Mouse (Mus musculus) small intestine, adult 2 months (tissue): ENCODE measurements around the gene Cacna1c. TPM values are rescaled to one million over a fixed set of nuclear protein-coding genes. Genes with fewer than 3 reads are reported as not detected.

ENCODE experiments used
- H3K27ac ChIP-seq: fragments of 200-500 bp; 2 replicates; pipeline ENCODE4 v1.5.1; 2012; ENCODE audit warnings: low read depth, low read length, control low read depth, inconsistent platforms; ENCODE audit not compliant: insufficient read depth
- H3K27me3 ChIP-seq: fragments of 200-500 bp; 2 replicates; pipeline ENCODE4 v1.6.1; 2012; ENCODE audit warnings: mild to moderate bottlenecking, moderate library complexity, low read length, inconsistent platforms; ENCODE audit not compliant: control insufficient read depth, insufficient read depth
- H3K36me3 ChIP-seq: fragments of 200-500 bp; 2 replicates; pipeline ENCODE4 v1.6.1; 2012; ENCODE audit warnings: mild to moderate bottlenecking, low read length, control low read depth, inconsistent platforms; ENCODE audit not compliant: control insufficient read depth, insufficient read depth
- H3K4me1 ChIP-seq: fragments of 200-500 bp; 2 replicates; pipeline ENCODE4 v1.6.1; 2012; ENCODE audit warnings: low read length, inconsistent platforms, mixed read lengths; ENCODE audit not compliant: control insufficient read depth, insufficient read depth, insufficient read length
- H3K4me3 ChIP-seq: fragments of 200-500 bp; 2 replicates; pipeline ENCODE4 v1.5.1; 2012; ENCODE audit warnings: low read depth, mild to moderate bottlenecking, control low read depth, inconsistent platforms, low read length, moderate library complexity
- CTCF ChIP-seq: fragments of 200-500 bp; IDR thresholded peaks from 2 replicates; pipeline ENCODE4 v1.5.1; 2012; ENCODE audit warnings: low read depth, mild to moderate bottlenecking, control low read depth, inconsistent platforms, low read length, moderate library complexity, mixed read lengths; ENCODE audit not compliant: insufficient replicate concordance, insufficient read length; ENCODE audit errors: extremely low read depth
- POLR2A ChIP-seq: fragments of 200-500 bp; IDR thresholded peaks from 2 replicates; pipeline ENCODE4 v1.6.1; 2012; ENCODE audit warnings: low read depth, mild to moderate bottlenecking, control low read depth, inconsistent platforms, low read length, moderate library complexity
- WGBS: fragments of 180-500 bp; shearing (Covaris S2); methylation state at CpG from one replicate; pipeline ENCODE4 v1.1.7; 2018; 5-methylcytosine and 5-hydroxymethylcytosine counted together
- polyA plus RNA-seq: library from polyadenylated mRNA; depleted of rRNA; stranded (reverse); fragments of >200 nt; gene quantifications from 2 replicates; pipeline ENCODE4 v1.2.3, GENCODE M21; 2012

Gene Cacna1c
- polyA plus RNA-seq, 1 experiment = 2.6 TPM

GRCm38 (mm10) chr6:119126991-119127390 is 69.2 kb downstream of the Cacna1c start:
- H3K36me3 ChIP-seq = no peaks in the 10 kb centered on the region
- no peaks in the 10 kb centered on the region for H3K4me1 ChIP-seq
- TF ChIP-seq POLR2A (no peak), CTCF (no peak)
- no peaks in the 10 kb centered on the region for H3K27me3 ChIP-seq
- no peak overlapping the region for H3K4me3 ChIP-seq
- WGBS = 75% methylated on average over 3 of the region's 3 CpGs
- H3K27ac ChIP-seq = no peak overlapping the region

DNA sequence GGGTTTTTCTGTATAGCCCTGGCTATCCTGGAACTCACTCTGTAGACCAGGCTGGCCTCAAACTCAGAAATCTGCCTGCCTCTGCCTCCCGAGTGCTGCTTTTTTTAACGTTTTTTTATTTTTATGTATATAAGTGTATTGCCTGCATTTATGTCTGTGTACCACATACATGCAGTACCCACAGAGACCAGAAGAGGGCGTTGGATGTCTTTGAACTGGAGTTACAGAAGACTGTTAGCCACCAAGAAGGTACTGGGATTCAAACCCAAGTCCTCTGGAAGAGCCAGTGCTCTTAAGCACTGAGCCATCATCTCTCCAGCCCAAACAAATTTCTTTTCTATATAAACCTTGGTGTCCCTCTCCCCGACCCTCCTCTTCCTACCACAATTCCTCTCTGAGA is 77.8 kb downstream of the Cacna1c start:
- Histone ChIP-seq H3K36me3 (no peaks in the 10 kb centered on the region), H3K4me3 (no peak overlapping the region), H3K27me3 (no peaks in the 10 kb centered on the region), H3K27ac (no peak overlapping the region), H3K4me1 (no peaks in the 10 kb centered on the region)
- 58% methylated on average over 4 of the region's 4 CpGs for WGBS
- TF ChIP-seq CTCF = no peak
- TF ChIP-seq POLR2A = no peak

- no peaks in the 10 kb centered on the region for H3K4me1 ChIP-seq
- TF ChIP-seq CTCF = no peak
- TF ChIP-seq POLR2A = no peak
- H3K27ac ChIP-seq = no peak overlapping the region
- no peak overlapping the region for H3K4me3 ChIP-seq
- 88% methylated on average over 3 of the region's 3 CpGs for WGBS
- no peaks in the 10 kb centered on the region for H3K36me3 ChIP-seq
- H3K27me3 ChIP-seq = no peaks in the 10 kb centered on the region
These were observed 79.9 kb downstream of the Cacna1c start for GRCm38 (mm10) chr6:119116290-119116689.

DNA sequence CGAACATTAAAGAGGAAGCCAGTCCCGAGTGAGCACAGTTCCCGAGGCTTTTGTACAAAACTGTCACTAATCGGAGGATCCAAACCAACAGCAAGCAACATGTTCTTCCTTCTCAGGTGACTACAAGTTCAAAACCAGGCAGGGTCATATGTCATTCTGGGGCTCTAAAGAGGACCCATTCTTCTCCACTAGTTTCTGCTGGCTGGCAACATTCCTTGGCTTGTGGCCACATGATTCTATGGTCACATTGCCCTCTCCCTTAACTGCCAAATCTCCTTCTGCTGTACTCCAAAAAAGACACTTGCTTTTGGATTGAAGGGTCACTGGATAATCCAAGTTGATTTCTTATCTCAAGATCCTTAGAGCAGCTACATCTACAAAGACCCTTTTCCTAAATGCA is 82.9 kb downstream of the Cacna1c start:
- H3K4me3 ChIP-seq = no peak overlapping the region
- no peak for TF ChIP-seq CTCF
- no peak for TF ChIP-seq POLR2A
- no peaks in the 10 kb centered on the region for H3K4me1 ChIP-seq
- 79% methylated on average over 4 of the region's 4 CpGs for WGBS
- no peaks in the 10 kb centered on the region for H3K36me3 ChIP-seq
- H3K27ac ChIP-seq = no peak overlapping the region
- peaks cover 10% of the 10 kb centered on the region for H3K27me3 ChIP-seq

DNA sequence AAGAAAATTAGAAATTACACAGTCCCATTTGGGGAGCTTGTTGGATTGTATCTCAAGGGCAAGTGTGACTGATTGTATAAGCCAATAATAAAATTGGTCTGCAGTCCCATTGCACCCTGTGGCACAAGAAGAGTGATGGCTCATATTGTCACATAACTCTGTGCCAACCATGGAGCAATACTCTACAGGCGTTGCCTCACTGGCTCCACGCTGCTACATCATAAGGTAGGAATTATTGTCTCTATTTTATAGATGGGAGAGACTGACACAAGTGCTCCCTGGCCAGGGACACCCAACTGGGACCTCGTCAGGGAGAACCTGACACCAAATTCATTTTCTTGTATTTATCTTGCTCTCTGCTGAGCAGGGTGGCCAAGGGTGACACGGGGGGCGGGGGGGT is 85.8 kb downstream of the Cacna1c start:
- Histone ChIP-seq H3K4me3 (no peak overlapping the region), H3K36me3 (no peaks in the 10 kb centered on the region), H3K27ac (no peak overlapping the region), H3K27me3 (peaks cover 28% of the 10 kb centered on the region), H3K4me1 (peaks cover 4% of the 10 kb centered on the region)
- TF ChIP-seq CTCF (no peak), POLR2A (no peak)
- 72% methylated on average over 5 of the region's 5 CpGs for WGBS

DNA sequence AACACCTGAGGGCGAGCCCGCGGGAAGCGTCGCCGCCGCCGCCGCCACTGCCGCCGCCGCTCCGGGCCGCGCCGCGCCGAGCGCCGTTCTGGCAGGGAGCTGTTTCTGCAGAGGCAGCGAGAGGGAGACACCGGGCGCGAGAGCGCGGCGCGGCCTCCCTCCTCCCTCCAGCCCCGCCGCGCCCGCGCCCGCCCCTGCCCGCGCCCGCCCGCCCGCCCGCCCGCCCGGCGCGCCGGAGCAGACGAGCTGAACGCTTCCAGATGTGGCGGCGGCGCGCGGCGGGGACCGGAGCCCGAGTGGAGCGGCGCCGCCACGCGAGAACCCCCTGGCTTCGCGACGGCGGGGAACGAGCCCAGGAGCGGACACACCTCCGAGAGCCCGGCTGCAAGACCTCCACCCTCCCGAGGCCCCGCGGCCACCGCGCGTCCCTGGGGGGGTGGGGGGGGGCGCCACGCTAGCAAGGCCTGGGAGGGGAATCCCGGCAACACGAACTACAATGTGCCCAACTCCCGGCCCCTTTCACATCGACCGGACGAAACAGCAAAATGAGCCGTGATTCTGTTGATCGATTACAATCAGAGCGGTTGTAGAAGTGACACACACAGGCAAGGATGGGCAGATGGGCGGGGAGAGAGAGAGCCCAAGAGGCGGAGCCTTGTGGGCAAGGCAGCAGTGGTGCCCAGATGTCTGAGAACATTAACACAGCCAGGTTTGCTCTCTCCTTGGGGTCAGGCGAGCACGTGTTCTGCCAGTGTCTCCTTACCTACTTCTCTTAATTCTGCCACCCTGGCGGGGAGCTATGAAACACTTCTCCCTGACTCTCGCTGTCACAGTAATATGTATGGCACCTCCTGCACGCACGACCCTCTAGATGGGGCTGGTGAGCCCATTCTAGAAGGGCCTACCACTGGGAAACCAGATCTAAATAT is 87.5 kb downstream of the Cacna1c start:
- H3K36me3 ChIP-seq = no peaks in the 10 kb centered on the region
- WGBS = under 1% methylated on average over 72 of the region's 93 CpGs
- TF ChIP-seq CTCF = peak; percentile 39; the same call in 1 of the 2 replicates
- no peak for TF ChIP-seq POLR2A
- H3K27ac ChIP-seq = no peak overlapping the region
- peaks cover 28% of the 10 kb centered on the region for H3K27me3 ChIP-seq
- peak overlapping the region; percentile 70 for H3K4me3 ChIP-seq
- peaks cover 4% of the 10 kb centered on the region for H3K4me1 ChIP-seq

GRCm38 (mm10) chr6:119107856-119108465 is 88.3 kb downstream of the Cacna1c start:
- peaks cover 4% of the 10 kb centered on the region for H3K4me1 ChIP-seq
- peak overlapping the region; percentile 49; the same call in 1 of the 2 replicates for H3K27ac ChIP-seq
- no peak for TF ChIP-seq CTCF
- TF ChIP-seq POLR2A = no peak
- WGBS = under 1% methylated on average over 58 of the region's 58 CpGs
- no peaks in the 10 kb centered on the region for H3K36me3 ChIP-seq
- peaks cover 28% of the 10 kb centered on the region for H3K27me3 ChIP-seq
- peak overlapping the region; percentile 70 for H3K4me3 ChIP-seq
